Mouse (Mus musculus): Measurements from ENCODE around the gene Gm28048.

DNA sequence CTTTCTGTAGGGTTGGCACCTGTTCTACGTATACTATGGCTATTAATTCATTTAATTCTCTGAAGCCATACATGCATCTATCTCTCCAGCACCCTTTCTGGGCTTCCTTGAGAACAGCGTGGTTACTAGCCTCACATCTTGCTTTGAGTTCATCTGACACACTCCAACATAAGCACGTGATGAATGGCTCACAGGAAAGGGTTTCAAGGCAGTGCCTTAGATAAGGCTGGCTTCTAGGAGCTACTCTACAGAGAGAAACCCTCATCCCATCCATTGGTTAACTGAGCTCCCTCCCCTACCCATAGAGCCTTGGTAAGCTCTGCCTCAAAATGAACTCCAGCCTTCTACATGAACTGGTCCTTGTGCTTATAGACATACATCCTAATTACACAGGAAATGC lies 168.5 kb downstream of the Gm28048 start:
- no peak for TF ChIP-seq EP300 (IDR thresholded peaks at IDR 0.05; ENCODE audit: low read depth)
- TF ChIP-seq CTCF (IDR thresholded peaks at IDR 0.05; ENCODE audit: low read depth), result no peak

Measured in liver, embryonic 14.5 days (tissue).